Mouse (Mus musculus) heart, embryonic 16.5 days (tissue): Measurements from ENCODE around the gene Fam120b. TPM values are rescaled to one million over a fixed set of nuclear protein-coding genes. Genes with fewer than 3 reads are reported as not detected.

Experiments used
- ATAC-seq: fragments of 200-750 bp; cut with Nextera tagmentation; replicated peaks from 2 replicates; pipeline ENCODE4 v1.8.0; 2017; ENCODE audit warnings: moderate number of reproducible peaks; ENCODE audit not compliant: insufficient read depth, low FRiP score; ENCODE audit errors: extremely low read depth
- H3K27ac ChIP-seq: fragments of 300-500 bp; sonication (generic); 2 replicates; pipeline ENCODE4 v1.5.1; 2014; ENCODE audit warnings: mild to moderate bottlenecking, low read length, control low read depth, moderate library complexity
- H3K27me3 ChIP-seq: fragments of 300-500 bp; sonication (generic); 2 replicates; pipeline ENCODE4 v1.6.1; 2014; ENCODE audit warnings: low read length, mixed read lengths; ENCODE audit not compliant: control insufficient read depth, insufficient read depth
- H3K36me3 ChIP-seq: fragments of 300-500 bp; sonication (generic); 2 replicates; pipeline ENCODE4 v1.6.1; 2014; ENCODE audit not compliant: control insufficient read depth, insufficient read depth
- H3K4me1 ChIP-seq: fragments of 300-500 bp; sonication (generic); 2 replicates; pipeline ENCODE4 v1.6.1; 2014; ENCODE audit warnings: low read length, mixed read lengths; ENCODE audit not compliant: control insufficient read depth, insufficient read depth
- H3K4me2 ChIP-seq: fragments of 300-500 bp; sonication (generic); 2 replicates; pipeline ENCODE4 v1.6.1; 2014; ENCODE audit warnings: low read depth, mild to moderate bottlenecking, control low read depth, low read length
- H3K4me3 ChIP-seq: fragments of 300-500 bp; sonication (generic); 2 replicates; pipeline ENCODE4 v1.5.1; 2014; ENCODE audit warnings: mild to moderate bottlenecking, control low read depth, low read length
- H3K9ac ChIP-seq: fragments of 300-500 bp; sonication (generic); 2 replicates; pipeline ENCODE4 v1.6.1; 2014; ENCODE audit warnings: low read length, control low read depth
- H3K9me3 ChIP-seq: fragments of 300-500 bp; sonication (generic); replicated peaks from 2 replicates; pipeline ENCODE4 v1.6.1; 2016; ENCODE audit warnings: low read length; ENCODE audit not compliant: control insufficient read depth
- WGBS: fragments of 180-500 bp; shearing (Covaris S2); extraction: QIAGEN DNeasy Blood & Tissue Kit; methylation state at CpG from one replicate; pipeline ENCODE4 v1.1.7; 2014; 5-methylcytosine and 5-hydroxymethylcytosine counted together
- polyA plus RNA-seq: library from polyadenylated mRNA; unstranded; fragments of >200 nt; fragmentation: Nextera tagmentation; extraction: Ambion mirVana; gene quantifications from 2 replicates; pipeline ENCODE4 v1.2.1, GENCODE M21; 2015

The Fam120b gene
- 16.6 and 18.1 TPM in 2 replicates for polyA plus RNA-seq

GRCm38 (mm10) chr17:15395997-15396675, at the start of gene Fam120b:
Gene Fam120b, plus strand, starts transcription at chr17:15396202.
- Histone ChIP-seq H3K36me3 (no peaks in the 10 kb centered on the region), H3K27me3 (peaks cover 7% of the 10 kb centered on the region), H3K4me2 (peak within 1 kb of the TSS; percentile 91), H3K4me1 (peaks cover 11% of the 10 kb centered on the region), H3K27ac (peak within 1 kb of the TSS; percentile 87), H3K9ac (peak within 1 kb of the TSS; percentile 95), H3K4me3 (peak within 1 kb of the TSS; percentile 96), H3K9me3 (no peaks in the 10 kb centered on the region)
- WGBS = 1% methylated on average over 31 of the region's 31 CpGs
- peak; percentile 93 for ATAC-seq

GRCm38 (mm10) chr17:15350152-15350551, 45.9 kb upstream of the Fam120b start:
- Histone ChIP-seq H3K4me1 (no peaks in the 10 kb centered on the region; the same call in 1 of the 2 replicates), H3K9me3 (no peaks in the 10 kb centered on the region), H3K36me3 (no peaks in the 10 kb centered on the region), H3K4me2 (no peak overlapping the region), H3K27ac (no peak overlapping the region), H3K4me3 (no peak overlapping the region), H3K9ac (no peak overlapping the region), H3K27me3 (no peaks in the 10 kb centered on the region)
- 71% methylated on average over 2 of the region's 2 CpGs for WGBS
- ATAC-seq = no peak

GRCm38 (mm10) chr17:15352869-15353610, 43.0 kb upstream of the Fam120b start:
- Histone ChIP-seq H3K36me3 (no peaks in the 10 kb centered on the region), H3K27ac (no peak overlapping the region), H3K27me3 (no peaks in the 10 kb centered on the region), H3K4me1 (no peaks in the 10 kb centered on the region; the same call in 1 of the 2 replicates), H3K4me3 (no peak overlapping the region), H3K4me2 (no peak overlapping the region), H3K9ac (no peak overlapping the region), H3K9me3 (no peaks in the 10 kb centered on the region)
- ATAC-seq = no peak
- 48% methylated on average over 10 of the region's 10 CpGs for WGBS

- ATAC-seq = no peak
- Histone ChIP-seq H3K36me3 (no peaks in the 10 kb centered on the region), H3K27ac (no peak overlapping the region), H3K4me1 (no peaks in the 10 kb centered on the region; the same call in 1 of the 2 replicates), H3K9me3 (no peaks in the 10 kb centered on the region), H3K4me3 (no peak overlapping the region), H3K4me2 (no peak overlapping the region), H3K9ac (no peak overlapping the region), H3K27me3 (0 out of 2 replicates have a peak, but pooled peaks cover under 1% of the 10 kb centered on the region)
- 85% methylated on average over 2 of the region's 2 CpGs for WGBS
These were observed 42.0 kb upstream of the Fam120b start for GRCm38 (mm10) chr17:15354006-15354405.

GRCm38 (mm10) chr17:15355072-15355471, 40.9 kb upstream of the Fam120b start:
- no peak overlapping the region for H3K27ac ChIP-seq
- WGBS = 90% methylated on average over 3 of the region's 3 CpGs
- H3K9ac ChIP-seq = no peak overlapping the region
- H3K9me3 ChIP-seq = no peaks in the 10 kb centered on the region
- no peak overlapping the region for H3K4me2 ChIP-seq
- no peak overlapping the region for H3K4me3 ChIP-seq
- 0 out of 2 replicates have a peak, but pooled peaks cover 2% of the 10 kb centered on the region for H3K27me3 ChIP-seq
- H3K36me3 ChIP-seq = no peaks in the 10 kb centered on the region
- ATAC-seq = no peak
- no peaks in the 10 kb centered on the region; the same call in 1 of the 2 replicates for H3K4me1 ChIP-seq

GRCm38 (mm10) chr17:15356526-15356925, 39.5 kb upstream of the Fam120b start:
- 75% methylated on average over 5 of the region's 5 CpGs for WGBS
- H3K4me1 ChIP-seq = no peaks in the 10 kb centered on the region; the same call in 1 of the 2 replicates
- H3K36me3 ChIP-seq = no peaks in the 10 kb centered on the region
- ATAC-seq = no peak
- 0 out of 2 replicates have a peak, but pooled peaks cover 2% of the 10 kb centered on the region for H3K27me3 ChIP-seq
- no peak overlapping the region for H3K4me3 ChIP-seq
- no peaks in the 10 kb centered on the region for H3K9me3 ChIP-seq
- no peak overlapping the region for H3K27ac ChIP-seq
- no peak overlapping the region for H3K4me2 ChIP-seq
- H3K9ac ChIP-seq = no peak overlapping the region

- 61% methylated on average over 3 of the region's 3 CpGs for WGBS
- Histone ChIP-seq H3K4me1 (no peaks in the 10 kb centered on the region; the same call in 1 of the 2 replicates), H3K4me2 (no peak overlapping the region), H3K4me3 (no peak overlapping the region), H3K27ac (no peak overlapping the region), H3K36me3 (no peaks in the 10 kb centered on the region), H3K9ac (no peak overlapping the region), H3K27me3 (0 out of 2 replicates have a peak, but pooled peaks cover 2% of the 10 kb centered on the region), H3K9me3 (no peaks in the 10 kb centered on the region)
- no peak for ATAC-seq
These were observed 38.9 kb upstream of the Fam120b start for GRCm38 (mm10) chr17:15357071-15357470.

- 55% methylated on average over 3 of the region's 3 CpGs for WGBS
These were observed 32.3 kb upstream of the Fam120b start for GRCm38 (mm10) chr17:15363656-15364055.

GRCm38 (mm10) chr17:15365650-15366049, 30.4 kb upstream of the Fam120b start:
- no peak overlapping the region for H3K4me3 ChIP-seq
- H3K4me2 ChIP-seq = no peak overlapping the region
- no peak overlapping the region for H3K27ac ChIP-seq
- no peaks in the 10 kb centered on the region for H3K36me3 ChIP-seq
- 0 out of 2 replicates have a peak, but pooled peaks have one; percentile 37 for ATAC-seq
- no peaks in the 10 kb centered on the region for H3K4me1 ChIP-seq
- peaks cover 3% of the 10 kb centered on the region; the same call in 1 of the 2 replicates for H3K27me3 ChIP-seq
- no peak overlapping the region for H3K9ac ChIP-seq
- WGBS = 59% methylated on average over 5 of the region's 5 CpGs
- no peaks in the 10 kb centered on the region; the same call in 1 of the 2 replicates for H3K9me3 ChIP-seq

More at GRCm38 (mm10) chr17:15363656-15364055, 32.3 kb upstream of the Fam120b start:
- H3K4me2 ChIP-seq = no peak overlapping the region
- H3K27me3 ChIP-seq = 0 out of 2 replicates have a peak, but pooled peaks cover 2% of the 10 kb centered on the region
- H3K36me3 ChIP-seq = no peaks in the 10 kb centered on the region
- H3K9me3 ChIP-seq = no peaks in the 10 kb centered on the region; the same call in 1 of the 2 replicates
- no peak overlapping the region for H3K27ac ChIP-seq
- no peak overlapping the region for H3K9ac ChIP-seq
- H3K4me1 ChIP-seq = no peaks in the 10 kb centered on the region
- no peak overlapping the region for H3K4me3 ChIP-seq
- no peak for ATAC-seq
